Mouse (Mus musculus) limb, embryonic 12.5 days (tissue): Measurements from ENCODE around the gene Ccdc78. TPM values are rescaled to one million over a fixed set of nuclear protein-coding genes. Genes with fewer than 3 reads are reported as not detected.

ENCODE experiments used
- ATAC-seq: fragments of 200-750 bp; cut with Nextera tagmentation; 2 replicates; pipeline ENCODE4 v1.8.0; 2017; ENCODE audit warnings: low read depth, moderate TSS enrichment; ENCODE audit not compliant: insufficient number of reproducible peaks, insufficient read depth, low FRiP score, low TSS enrichment
- H3K27ac ChIP-seq: fragments of 300-500 bp; sonication (generic); 2 replicates; pipeline ENCODE4 v1.5.1; 2016; ENCODE audit warnings: mild to moderate bottlenecking, moderate library complexity
- H3K27me3 ChIP-seq: fragments of 300-500 bp; sonication (generic); 2 replicates; pipeline ENCODE4 v1.6.1; 2016; ENCODE audit warnings: mild to moderate bottlenecking, moderate library complexity
- H3K36me3 ChIP-seq: fragments of 300-500 bp; sonication (generic); 2 replicates; pipeline ENCODE4 v1.6.1; 2016; ENCODE audit warnings: mild to moderate bottlenecking, moderate library complexity
- H3K4me1 ChIP-seq: fragments of 300-500 bp; sonication (generic); replicated peaks from 2 replicates; pipeline ENCODE4 v1.6.1; 2016
- H3K4me2 ChIP-seq: fragments of 300-500 bp; sonication (generic); 2 replicates; pipeline ENCODE4 v1.6.1; 2016; ENCODE audit warnings: mild to moderate bottlenecking, moderate library complexity
- H3K4me3 ChIP-seq: fragments of 300-500 bp; sonication (generic); replicated peaks from 2 replicates; pipeline ENCODE4 v1.5.1; 2016; ENCODE audit warnings: mild to moderate bottlenecking
- H3K9ac ChIP-seq: fragments of 300-500 bp; sonication (generic); replicated peaks from 2 replicates; pipeline ENCODE4 v1.6.1; 2016; ENCODE audit warnings: mild to moderate bottlenecking, moderate library complexity
- H3K9me3 ChIP-seq: fragments of 300-500 bp; sonication (generic); 2 replicates; pipeline ENCODE4 v1.6.1; 2016; ENCODE audit warnings: mild to moderate bottlenecking, moderate library complexity
- WGBS: fragments of 180-500 bp; shearing (Covaris S2); methylation state at CpG from one replicate; pipeline ENCODE4 v1.1.7; 2016; 5-methylcytosine and 5-hydroxymethylcytosine counted together
- polyA plus RNA-seq: library from polyadenylated mRNA; unstranded; fragments of >200 nt; fragmentation: Nextera tagmentation; extraction: Ambion mirVana; gene quantifications from 2 replicates; pipeline ENCODE4 v1.2.1, GENCODE M21; 2016

The Ccdc78 gene
- polyA plus RNA-seq, 1 experiment from 2014 or later: 0.39 TPM

GRCm38 (mm10) chr17:25828712-25829557 lies 42.6 kb downstream of the Ccdc78 start, which contains the start of gene Jmjd8:
Gene Jmjd8, plus strand, starts transcription at chr17:25828867.
- H3K4me2 ChIP-seq: peak within 1 kb of the TSS; percentile 87
- WGBS: 2% methylated on average over 32 of the region's 32 CpGs
- no peaks in the 10 kb centered on the region for H3K27me3 ChIP-seq
- peaks cover 53% of the 10 kb centered on the region for H3K36me3 ChIP-seq
- peak within 1 kb of the TSS; percentile 75 for H3K9ac ChIP-seq
- peak; percentile 6; the same call in 1 of the 2 replicates for ATAC-seq
- H3K27ac ChIP-seq: peak within 1 kb of the TSS; percentile 91
- H3K4me1 ChIP-seq: peaks cover 55% of the 10 kb centered on the region
- H3K9me3 ChIP-seq: no peaks in the 10 kb centered on the region
- peak within 1 kb of the TSS; percentile 62 for H3K4me3 ChIP-seq

- 43% methylated on average over 8 of the region's 8 CpGs for WGBS
- Histone ChIP-seq H3K9me3 (no peaks in the 10 kb centered on the region), H3K27me3 (no peaks in the 10 kb centered on the region), H3K9ac (peak overlapping the region; percentile 75), H3K4me2 (peak overlapping the region; percentile 87), H3K4me1 (peaks cover 55% of the 10 kb centered on the region), H3K27ac (peak overlapping the region; percentile 91), H3K36me3 (peaks cover 55% of the 10 kb centered on the region), H3K4me3 (peak overlapping the region; percentile 62)
- no peak for ATAC-seq
Observed at GRCm38 (mm10) chr17:25829558-25830017, 43.2 kb downstream of the Ccdc78 start.

GRCm38 (mm10) chr17:25830200-25830753 lies 43.9 kb downstream of the Ccdc78 start:
- Histone ChIP-seq H3K4me3 (peak overlapping the region; percentile 62; the same call in 1 of the 2 replicates), H3K4me1 (peaks cover 55% of the 10 kb centered on the region), H3K9ac (peak overlapping the region; percentile 75), H3K27me3 (no peaks in the 10 kb centered on the region), H3K27ac (no peak overlapping the region), H3K9me3 (no peaks in the 10 kb centered on the region), H3K36me3 (peaks cover 62% of the 10 kb centered on the region), H3K4me2 (peak overlapping the region; percentile 87)
- ATAC-seq: no peak
- WGBS: 84% methylated on average over 4 of the region's 4 CpGs

GRCm38 (mm10) chr17:25830806-25831431 lies 44.5 kb downstream of the Ccdc78 start:
- Histone ChIP-seq H3K4me3 (peak overlapping the region; percentile 74; the same call in 1 of the 2 replicates), H3K4me2 (peak overlapping the region; percentile 98), H3K9me3 (no peaks in the 10 kb centered on the region), H3K9ac (no peak overlapping the region; the same call in 1 of the 2 replicates), H3K4me1 (peaks cover 52% of the 10 kb centered on the region), H3K27ac (no peak overlapping the region), H3K36me3 (peaks cover 63% of the 10 kb centered on the region), H3K27me3 (no peaks in the 10 kb centered on the region)
- no peak for ATAC-seq
- WGBS: 92% methylated on average over 14 of the region's 14 CpGs

- peak overlapping the region; percentile 83 for H3K9ac ChIP-seq
- WGBS: 62% methylated on average over 21 of the region's 21 CpGs
- H3K27me3 ChIP-seq: no peaks in the 10 kb centered on the region
- peak overlapping the region; percentile 88; the same call in 1 of the 2 replicates for H3K27ac ChIP-seq
- peaks cover 57% of the 10 kb centered on the region for H3K36me3 ChIP-seq
- peak overlapping the region; percentile 74 for H3K4me3 ChIP-seq
- peaks cover 58% of the 10 kb centered on the region for H3K4me1 ChIP-seq
- no peaks in the 10 kb centered on the region for H3K9me3 ChIP-seq
- peak overlapping the region; percentile 98 for H3K4me2 ChIP-seq
- no peak for ATAC-seq
Observed at GRCm38 (mm10) chr17:25831451-25832281, 45.3 kb downstream of the Ccdc78 start.

GRCm38 (mm10) chr17:25832436-25833290 lies 46.3 kb downstream of the Ccdc78 start:
- Histone ChIP-seq H3K27ac (peak overlapping the region; percentile 94), H3K36me3 (peaks cover 49% of the 10 kb centered on the region), H3K4me3 (peak overlapping the region; percentile 74), H3K9ac (peak overlapping the region; percentile 83), H3K9me3 (no peaks in the 10 kb centered on the region), H3K4me2 (peak overlapping the region; percentile 98), H3K27me3 (no peaks in the 10 kb centered on the region), H3K4me1 (peaks cover 68% of the 10 kb centered on the region)
- peak; percentile 90 for ATAC-seq
- under 1% methylated on average over 76 of the region's 77 CpGs for WGBS

- Histone ChIP-seq H3K4me3 (peak within 1 kb of the TSS; percentile 74), H3K4me2 (peak within 1 kb of the TSS; percentile 98), H3K9me3 (no peaks in the 10 kb centered on the region), H3K4me1 (peaks cover 69% of the 10 kb centered on the region), H3K27me3 (no peaks in the 10 kb centered on the region), H3K27ac (peak within 1 kb of the TSS; percentile 94), H3K9ac (peak within 1 kb of the TSS; percentile 83), H3K36me3 (peaks cover 50% of the 10 kb centered on the region)
- under 1% methylated on average over 24 of the region's 24 CpGs for WGBS
- ATAC-seq: no peak; the same call in 1 of the 2 replicates
Observed at GRCm38 (mm10) chr17:25833291-25833663, 46.9 kb downstream of the Ccdc78 start, which contains the start of gene Stub1. Gene Stub1, minus strand, starts transcription at chr17:25833404.

- Histone ChIP-seq H3K9ac (peak overlapping the region; percentile 83), H3K4me3 (peak overlapping the region; percentile 74), H3K27ac (peak overlapping the region; percentile 94), H3K36me3 (peaks cover 56% of the 10 kb centered on the region), H3K9me3 (no peaks in the 10 kb centered on the region), H3K4me2 (peak overlapping the region; percentile 98), H3K27me3 (no peaks in the 10 kb centered on the region), H3K4me1 (peaks cover 66% of the 10 kb centered on the region)
- no peak for ATAC-seq
- 48% methylated on average over 6 of the region's 6 CpGs for WGBS
Observed at GRCm38 (mm10) chr17:25833961-25834594, 47.7 kb downstream of the Ccdc78 start.

GRCm38 (mm10) chr17:25834595-25835222 lies 48.3 kb downstream of the Ccdc78 start:
- no peak for ATAC-seq
- peak overlapping the region; percentile 83; the same call in 1 of the 2 replicates for H3K9ac ChIP-seq

More at GRCm38 (mm10) chr17:25834595-25835222, 48.3 kb downstream of the Ccdc78 start:
- Histone ChIP-seq H3K27ac (no peak overlapping the region), H3K9me3 (no peaks in the 10 kb centered on the region), H3K36me3 (peaks cover 60% of the 10 kb centered on the region), H3K4me3 (peak overlapping the region; percentile 74), H3K4me1 (peaks cover 62% of the 10 kb centered on the region), H3K4me2 (peak overlapping the region; percentile 98), H3K27me3 (no peaks in the 10 kb centered on the region)
- 88% methylated on average over 12 of the region's 12 CpGs for WGBS
